Mouse (Mus musculus) NIH3T3 (cell line): ENCODE data around the gene Bco2.

Source experiments
- DNase-seq: peaks from one replicate; pipeline ENCODE4 v3.0.0-alpha.2; 2012; ENCODE audit warnings: low read depth

The Bco2 gene

DNA sequence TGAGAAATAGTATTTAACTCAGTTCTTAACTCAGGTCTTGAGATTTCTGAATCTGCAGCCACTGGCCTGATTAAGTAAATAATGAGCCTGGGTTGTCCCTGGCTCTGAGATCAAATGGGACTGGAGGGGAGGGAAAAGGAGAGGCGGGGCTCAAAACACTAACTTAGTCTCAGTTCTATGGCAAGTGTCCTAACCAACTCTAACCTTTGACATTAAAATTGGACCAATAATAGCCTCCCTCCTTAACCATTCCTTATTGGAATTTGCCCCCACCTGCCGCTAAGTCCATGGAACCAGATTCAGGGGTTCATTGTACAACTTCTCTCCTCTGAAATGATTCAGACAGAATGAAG lies at the start of gene Bco2:
Gene Bco2, minus strand, starts transcription at position 88 of the 353 bp plus-strand sequence.
- no peak for DNase-seq

DNA sequence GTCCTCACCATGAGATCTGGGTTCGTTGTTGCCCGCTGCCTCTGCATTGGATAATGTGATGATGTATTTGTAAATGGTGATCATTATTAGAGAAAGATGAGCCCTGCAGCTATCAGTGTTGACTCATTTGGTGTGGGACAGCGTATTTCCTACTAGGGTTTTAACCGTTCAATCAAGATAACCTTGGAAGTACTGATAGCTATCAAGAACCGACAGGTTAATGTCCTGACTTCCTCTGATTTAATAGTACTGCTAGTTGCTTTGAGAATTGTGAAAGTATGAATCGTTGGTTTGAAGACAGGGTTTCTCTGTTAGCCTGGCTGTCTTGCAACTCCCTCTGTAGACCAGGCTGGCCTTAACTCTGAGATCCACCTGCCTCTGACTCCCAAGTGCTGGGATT lies 49.4 kb upstream of the Bco2 start:
- peak; percentile 14 for DNase-seq

DNA sequence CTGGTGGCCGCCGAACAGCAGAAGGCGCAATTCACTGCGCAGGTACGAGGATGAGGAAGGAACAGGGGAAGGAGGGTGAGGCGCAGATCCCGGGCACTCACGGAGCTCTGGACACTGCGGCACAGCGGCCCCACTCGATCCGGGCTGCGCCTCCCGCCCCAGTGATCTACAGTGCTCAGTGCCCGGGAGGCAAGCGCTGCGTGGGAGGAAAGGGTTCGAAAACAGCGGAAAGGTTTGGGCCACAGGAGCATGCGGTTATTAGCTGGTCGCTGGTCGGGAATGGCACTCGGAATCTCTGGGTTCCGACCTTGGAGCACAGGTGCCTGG lies 49.0 kb upstream of the Bco2 start:
- no peak for DNase-seq

- DNase-seq, result peak; percentile 95
These were observed 48.4 kb upstream of the Bco2 start, which contains the start of the genes Sdhd and Timm8b for GRCm38 (mm10) chr9:50603189-50603997. Gene Sdhd, minus strand, starts transcription at chr9:50603812. Gene Timm8b, plus strand, starts transcription at chr9:50603910.

GRCm38 (mm10) chr9:50602055-50602845 lies 47.3 kb upstream of the Bco2 start:
- no peak for DNase-seq

DNA sequence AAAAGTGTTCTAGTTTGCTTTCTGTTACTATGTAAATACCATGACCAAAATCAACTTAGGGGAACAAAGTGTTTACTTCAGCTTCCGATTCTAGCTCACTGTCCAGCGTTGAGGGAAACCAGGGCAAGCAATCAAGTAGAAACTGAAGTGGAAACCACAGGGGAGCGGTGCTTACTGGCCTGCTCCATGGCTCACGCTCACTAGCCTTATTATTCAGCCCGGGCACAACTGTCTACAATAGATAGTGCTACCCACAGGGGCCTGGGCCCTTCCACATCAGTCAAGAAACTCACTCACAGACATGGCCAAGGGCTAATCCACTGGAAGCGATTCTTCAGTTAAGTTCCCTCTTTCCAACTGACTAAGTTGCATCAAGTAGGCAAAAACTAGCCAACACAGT lies 46.6 kb upstream of the Bco2 start:
- DNase-seq, result no peak

DNA sequence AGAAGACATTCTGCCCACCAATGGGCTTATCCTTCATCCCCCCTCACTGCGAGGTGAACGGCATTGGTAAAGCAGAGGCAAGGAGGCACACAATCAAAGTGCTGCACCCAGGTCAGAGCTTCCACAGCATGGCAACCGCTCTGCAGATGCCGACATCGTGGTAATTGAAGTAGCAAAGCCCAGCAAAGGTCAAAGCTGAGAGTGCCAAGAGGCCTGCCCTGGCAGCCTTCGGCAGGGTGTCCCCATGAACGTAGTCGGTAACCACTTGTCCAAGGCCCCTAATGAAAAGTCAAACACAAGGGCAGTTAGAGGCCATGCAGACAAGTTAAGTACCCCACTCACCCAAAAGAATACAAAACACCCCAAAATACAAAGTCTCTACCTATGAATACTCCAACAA lies 42.0 kb upstream of the Bco2 start:
- DNase-seq, result no peak

- no peak for DNase-seq
These were observed 39.9 kb upstream of the Bco2 start for GRCm38 (mm10) chr9:50594794-50595417.

- peak; percentile 64 for DNase-seq
These were observed 38.6 kb upstream of the Bco2 start for GRCm38 (mm10) chr9:50593544-50593943.

GRCm38 (mm10) chr9:50592955-50593354 lies 38.0 kb upstream of the Bco2 start:
- DNase-seq, result no peak

DNA sequence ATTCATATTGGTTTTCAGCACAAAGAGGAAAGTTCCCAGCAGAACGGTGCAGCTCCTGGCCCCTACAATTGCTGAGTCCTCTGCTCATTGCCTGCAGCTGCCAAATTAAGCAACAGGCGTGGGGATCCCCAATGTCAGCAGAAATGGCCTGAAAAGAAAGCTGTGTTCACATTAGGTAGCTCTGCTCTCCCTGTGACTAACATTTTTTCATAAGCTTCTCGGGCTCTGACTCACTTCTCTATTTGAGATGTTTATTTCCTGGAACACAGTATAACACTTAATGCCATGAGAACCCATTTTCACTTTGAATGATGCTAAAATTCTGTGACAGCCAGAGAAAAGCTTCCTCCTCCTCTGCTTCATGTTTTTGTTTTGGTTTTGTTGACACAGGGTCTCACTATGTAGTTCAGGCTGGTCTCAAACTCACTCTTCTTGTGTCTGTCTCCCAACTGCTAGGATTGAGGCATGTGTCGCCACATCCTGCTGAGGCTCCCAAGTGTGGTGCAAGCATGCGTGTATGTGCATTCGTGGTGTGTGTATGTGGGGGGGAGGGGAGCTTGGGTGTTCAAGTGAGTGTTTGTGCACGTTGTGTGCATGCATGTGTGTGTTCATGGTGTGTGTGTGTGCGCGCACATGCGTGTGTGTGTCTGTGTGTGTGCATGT lies 36.0 kb upstream of the Bco2 start:
- DNase-seq, result peak; percentile 76

DNA sequence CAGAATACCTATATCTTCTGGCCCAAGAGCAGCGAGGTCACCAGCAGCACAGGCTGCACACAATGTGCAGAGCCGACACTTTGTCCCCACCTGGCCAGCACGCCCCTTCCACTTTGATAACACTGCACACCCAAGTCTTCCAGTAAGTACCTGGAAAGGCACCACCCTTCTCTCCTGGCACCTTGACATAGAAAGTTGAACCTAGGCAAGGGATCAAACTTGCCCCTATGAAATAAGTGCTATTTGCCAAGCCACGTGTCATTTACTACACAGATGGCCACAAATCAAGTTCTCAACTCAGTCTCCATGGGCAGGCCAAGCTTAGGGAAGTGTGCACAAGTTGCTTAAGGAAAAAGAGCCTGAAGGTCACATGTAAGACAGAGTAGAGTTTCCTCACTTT lies 32.0 kb upstream of the Bco2 start:
- DNase-seq, result no peak

- DNase-seq, result no peak
These were observed 30.3 kb upstream of the Bco2 start for GRCm38 (mm10) chr9:50585145-50585818.

DNA sequence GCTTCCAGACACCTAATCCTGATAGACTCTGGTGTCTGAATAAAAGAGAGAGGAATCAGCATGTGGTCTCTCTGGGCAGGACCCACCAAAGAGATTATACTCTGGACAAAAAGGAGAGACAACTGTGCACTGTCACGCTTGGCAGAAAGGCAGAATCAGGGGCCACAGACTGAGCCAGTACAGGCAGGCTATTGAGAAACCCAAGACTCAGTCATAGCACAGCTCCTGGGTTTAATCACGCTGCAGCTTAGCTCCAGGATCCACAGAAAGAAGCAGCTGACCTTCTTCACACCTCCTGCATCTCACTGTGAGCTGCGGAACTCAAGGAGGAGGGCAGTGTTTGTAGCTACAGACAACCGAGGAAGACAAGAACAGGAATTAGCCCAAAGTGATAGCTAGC lies 25.4 kb upstream of the Bco2 start:
- peak; percentile 85 for DNase-seq

GRCm38 (mm10) chr9:50569599-50570525 lies 14.9 kb upstream of the Bco2 start:
- peak; percentile 72 for DNase-seq

- DNase-seq, result no peak
These were observed 12.9 kb upstream of the Bco2 start for GRCm38 (mm10) chr9:50567881-50568280.

DNA sequence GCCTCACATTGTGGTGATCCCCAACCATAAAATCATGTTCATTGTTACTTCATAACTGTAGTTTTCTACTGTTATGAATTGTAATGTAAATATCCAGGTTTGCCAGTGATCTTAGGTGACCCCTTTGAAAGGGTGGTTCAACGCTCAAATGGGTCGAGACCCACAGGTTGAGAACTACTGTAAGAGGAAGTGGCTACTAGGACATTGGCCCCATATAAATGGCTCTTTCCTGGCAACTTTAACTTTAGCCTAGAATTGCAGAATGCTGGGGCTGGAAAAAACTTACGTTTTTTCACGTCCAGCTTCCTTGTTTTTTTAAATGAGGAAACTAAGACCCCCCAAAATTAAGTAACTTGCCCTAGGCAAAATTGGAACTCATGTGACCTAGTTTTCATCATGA lies 12.4 kb upstream of the Bco2 start:
- no peak for DNase-seq

- DNase-seq, result no peak
These were observed 11.0 kb upstream of the Bco2 start for GRCm38 (mm10) chr9:50565940-50566339.

DNA sequence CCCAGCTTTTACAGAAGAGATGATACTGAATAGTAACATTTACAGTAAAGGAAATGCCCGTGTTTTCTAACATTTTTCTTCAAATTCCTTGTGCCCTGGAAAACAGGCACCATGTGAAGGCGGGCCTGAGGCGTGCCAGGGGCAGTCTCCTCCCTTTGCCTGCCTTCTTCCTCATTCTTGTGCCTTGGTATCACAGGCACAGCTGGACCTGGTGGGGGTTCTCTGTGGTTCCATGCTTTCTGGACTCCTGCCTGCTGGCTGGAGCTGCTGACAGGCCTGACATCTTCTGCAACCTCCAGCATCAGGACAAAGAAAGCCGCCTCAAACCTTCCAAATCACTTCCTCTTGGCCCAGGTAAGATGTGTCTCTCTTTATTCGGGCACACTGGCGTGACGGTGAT lies 10.2 kb upstream of the Bco2 start:
- DNase-seq, result peak; percentile 72

DNA sequence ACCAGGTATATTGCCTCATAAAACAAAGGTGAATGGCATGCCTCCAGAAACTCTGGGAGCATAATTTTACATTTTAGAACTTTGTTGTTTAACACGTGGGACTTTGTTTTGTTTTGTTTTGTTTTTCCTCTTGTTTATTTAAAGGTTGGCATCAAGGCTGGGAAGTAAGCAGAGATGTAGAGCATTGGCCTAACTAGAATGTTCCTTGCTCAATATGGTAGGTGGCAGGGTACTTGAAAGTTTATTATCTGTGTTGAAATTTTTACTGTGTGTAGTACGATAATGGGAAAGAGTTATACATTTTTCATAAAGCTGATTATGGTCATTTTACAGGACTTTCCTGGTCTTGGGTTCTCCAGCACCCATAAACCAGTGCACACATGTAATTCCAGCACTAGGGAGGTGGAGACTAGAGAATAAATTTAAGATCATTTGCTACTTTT lies 7.0 kb upstream of the Bco2 start:
- DNase-seq, result no peak
